Mouse (Mus musculus) thymus, adult 2 months (tissue): ENCODE measurements around the gene Caskin1.

Experiments used
- CTCF ChIP-seq: fragments of 200-500 bp; IDR thresholded peaks from 2 replicates; pipeline ENCODE4 v1.5.1; 2012; ENCODE audit warnings: mild to moderate bottlenecking, control low read depth, low read length, moderate library complexity, borderline replicate concordance; ENCODE audit not compliant: control insufficient read depth, poor library complexity, insufficient read depth; ENCODE audit errors: extremely low read depth
- POLR2A ChIP-seq: fragments of 200-500 bp; IDR thresholded peaks from 2 replicates; pipeline ENCODE4 v1.6.1; 2012; ENCODE audit warnings: mild to moderate bottlenecking, low read length, control low read depth, moderate library complexity; ENCODE audit not compliant: control insufficient read depth, poor library complexity, insufficient read depth; ENCODE audit errors: extremely low read depth

GRCm38 (mm10) chr17:24469336-24469909 lies 19.0 kb upstream of the Caskin1 start:
- TF ChIP-seq POLR2A (no peak), CTCF (no peak)
